Mouse (Mus musculus) embryonic facial prominence, embryonic 15.5 days (tissue): Measurements from ENCODE around the gene Tsga10. TPM values are rescaled to one million over a fixed set of nuclear protein-coding genes. Genes with fewer than 3 reads are reported as not detected.
A peak's percentile ranks its signal among the peaks of the same experiment; 100 is the strongest.
"Not testable (repeated sequence)": the region's sequence is repeated elsewhere in the genome, so short reads cannot be mapped to it uniquely, and the experiment has no call there.

Experiments
- ATAC-seq: fragments of 200-750 bp; cut with Nextera tagmentation; 2 replicates; pipeline ENCODE4 v1.8.0; 2017; ENCODE audit warnings: low read depth, moderate TSS enrichment; ENCODE audit not compliant: insufficient number of reproducible peaks, low FRiP score, low TSS enrichment
- H3K27ac ChIP-seq: fragments of 300-500 bp; sonication (generic); replicated peaks from 2 replicates; pipeline ENCODE4 v1.5.1; 2015; ENCODE audit warnings: mild to moderate bottlenecking, inconsistent platforms
- H3K27me3 ChIP-seq: fragments of 300-500 bp; sonication (generic); 2 replicates; pipeline ENCODE4 v1.6.1; 2015; ENCODE audit warnings: inconsistent platforms
- H3K36me3 ChIP-seq: fragments of 300-500 bp; sonication (generic); 2 replicates; pipeline ENCODE4 v1.6.1; 2015; ENCODE audit warnings: mild to moderate bottlenecking, inconsistent platforms
- H3K4me1 ChIP-seq: fragments of 300-500 bp; sonication (generic); 2 replicates; pipeline ENCODE4 v1.6.1; 2015; ENCODE audit warnings: inconsistent platforms
- H3K4me2 ChIP-seq: fragments of 300-500 bp; sonication (generic); replicated peaks from 2 replicates; pipeline ENCODE4 v1.6.1; 2015; ENCODE audit warnings: mild to moderate bottlenecking, inconsistent platforms
- H3K4me3 ChIP-seq: fragments of 300-500 bp; sonication (generic); replicated peaks from 2 replicates; pipeline ENCODE4 v1.5.1; 2015; ENCODE audit warnings: mild to moderate bottlenecking, inconsistent platforms
- H3K9ac ChIP-seq: fragments of 300-500 bp; sonication (generic); 2 replicates; pipeline ENCODE4 v1.6.1; 2015; ENCODE audit warnings: inconsistent platforms
- H3K9me3 ChIP-seq: fragments of 300-500 bp; sonication (generic); replicated peaks from 2 replicates; pipeline ENCODE4 v1.6.1; 2016; ENCODE audit warnings: inconsistent platforms
- WGBS: fragments of 180-500 bp; shearing (Covaris S2); methylation state at CpG from one replicate; pipeline ENCODE4 v1.1.7; 2015; 5-methylcytosine and 5-hydroxymethylcytosine counted together
- polyA plus RNA-seq: library from polyadenylated mRNA; unstranded; fragments of >200 nt; fragmentation: Nextera tagmentation; extraction: Ambion mirVana; gene quantifications from 2 replicates; pipeline ENCODE4 v1.2.1, GENCODE M21; 2015

Tsga10 gene
- polyA plus RNA-seq, 1 experiment from 2014 or later = 8.9 TPM

- no peak overlapping the region for H3K27ac ChIP-seq
- H3K4me3 ChIP-seq = peak overlapping the region; percentile 62; the same call in 1 of the 2 replicates
- no peak overlapping the region for H3K9ac ChIP-seq
- H3K27me3 ChIP-seq = 0 out of 2 replicates have a peak, but pooled peaks cover 13% of the 10 kb centered on the region
- 47% methylated on average over 7 of the region's 7 CpGs for WGBS
- peaks cover 9% of the 10 kb centered on the region; the same call in 1 of the 2 replicates for H3K4me1 ChIP-seq
- ATAC-seq = no peak
- peak overlapping the region; percentile 99; the same call in 1 of the 2 replicates for H3K4me2 ChIP-seq
- H3K36me3 ChIP-seq = no peaks in the 10 kb centered on the region
- no peaks in the 10 kb centered on the region for H3K9me3 ChIP-seq
These were observed 147.7 kb downstream of the Tsga10 start for GRCm38 (mm10) chr1:37718516-37718915.

GRCm38 (mm10) chr1:37717415-37718195, 148.6 kb downstream of the Tsga10 start:
- no peak overlapping the region for H3K4me3 ChIP-seq
- H3K27ac ChIP-seq = no peak overlapping the region
- no peak overlapping the region for H3K9ac ChIP-seq
- 66% methylated on average over 14 of the region's 14 CpGs for WGBS
- H3K36me3 ChIP-seq = no peaks in the 10 kb centered on the region
- H3K4me1 ChIP-seq = peaks cover 9% of the 10 kb centered on the region; the same call in 1 of the 2 replicates
- ATAC-seq = no peak
- 0 out of 2 replicates have a peak, but pooled peaks cover 13% of the 10 kb centered on the region for H3K27me3 ChIP-seq
- no peaks in the 10 kb centered on the region for H3K9me3 ChIP-seq
- H3K4me2 ChIP-seq = no peak overlapping the region

GRCm38 (mm10) chr1:37712357-37712737, 153.9 kb downstream of the Tsga10 start:
- H3K4me2 ChIP-seq, ATAC-seq, H3K36me3 ChIP-seq, H3K9me3 ChIP-seq, H3K27me3 ChIP-seq, H3K4me1 ChIP-seq, H3K27ac ChIP-seq, H3K9ac ChIP-seq, H3K4me3 ChIP-seq: not testable (repeated sequence)
- WGBS = 74% methylated on average over 4 of the region's 4 CpGs

DNA sequence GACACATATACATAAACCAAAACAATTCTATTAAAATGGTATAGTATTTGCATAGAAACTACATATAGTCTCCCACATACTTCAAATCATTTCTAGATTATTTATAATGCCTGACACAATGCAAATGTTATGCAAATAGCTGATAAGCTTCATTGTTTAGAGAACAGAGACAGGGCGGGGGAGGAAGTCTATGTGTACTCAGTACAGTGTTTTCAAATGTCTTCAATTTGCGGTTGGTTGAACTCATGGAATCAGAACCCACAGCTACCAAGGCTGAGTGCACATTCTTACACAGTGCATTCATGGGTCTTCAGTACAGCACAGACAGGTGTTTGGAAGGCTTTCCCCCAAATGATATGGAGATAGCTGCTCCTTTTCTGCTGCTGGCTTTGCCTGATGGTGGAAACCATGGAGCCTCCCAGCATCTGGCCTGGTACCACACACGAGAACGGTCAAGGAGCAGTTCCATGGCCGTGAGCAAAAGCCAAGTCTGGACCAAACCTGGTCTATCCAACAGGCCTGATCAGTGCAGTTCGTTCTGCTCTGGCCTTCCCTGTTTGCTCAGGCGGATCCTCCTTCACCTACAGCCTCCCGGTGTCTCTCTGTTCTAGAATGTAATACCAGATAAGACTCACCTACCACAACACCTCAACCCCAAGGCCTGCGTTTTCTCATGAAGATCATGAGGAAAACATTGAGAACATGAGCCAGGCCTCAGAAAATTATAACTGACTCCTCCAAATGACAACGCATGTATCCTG, 154.5 kb downstream of the Tsga10 start:
- Histone ChIP-seq H3K9ac (no peak overlapping the region), H3K4me1 (no peaks in the 10 kb centered on the region), H3K4me3 (no peak overlapping the region), H3K36me3 (no peaks in the 10 kb centered on the region), H3K4me2 (no peak overlapping the region), H3K27ac (no peak overlapping the region), H3K27me3 (no peaks in the 10 kb centered on the region), H3K9me3 (no peaks in the 10 kb centered on the region)
- ATAC-seq = no peak
- 88% methylated on average over 10 of the region's 10 CpGs for WGBS

GRCm38 (mm10) chr1:37711082-37711481, 155.1 kb downstream of the Tsga10 start:
- ATAC-seq = no peak
- WGBS = 86% methylated on average over 5 of the region's 5 CpGs
- H3K4me3 ChIP-seq = no peak overlapping the region
- no peaks in the 10 kb centered on the region for H3K36me3 ChIP-seq
- H3K9me3 ChIP-seq = no peaks in the 10 kb centered on the region
- H3K9ac ChIP-seq = no peak overlapping the region
- H3K27ac ChIP-seq = no peak overlapping the region
- no peak overlapping the region for H3K4me2 ChIP-seq
- H3K4me1 ChIP-seq = no peaks in the 10 kb centered on the region
- no peaks in the 10 kb centered on the region for H3K27me3 ChIP-seq

DNA sequence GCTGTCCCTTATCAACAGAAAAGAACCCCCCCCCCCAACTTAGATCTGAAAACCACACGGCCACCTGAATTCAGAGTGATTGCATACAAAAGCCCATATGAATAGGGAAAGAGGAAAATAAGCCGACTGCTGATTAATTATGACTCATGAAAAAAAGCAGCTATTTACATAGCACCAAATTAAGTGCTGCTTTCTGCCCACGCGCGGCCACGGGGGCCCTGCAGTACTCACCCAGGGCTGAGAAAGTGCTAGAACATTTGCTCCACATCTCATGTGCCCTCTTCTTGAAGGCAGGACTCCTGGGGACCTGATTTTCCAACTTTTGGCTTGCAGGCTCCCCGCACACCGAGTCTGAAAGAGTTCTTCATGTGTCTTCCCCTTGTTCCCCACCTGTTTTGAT, 156.5 kb downstream of the Tsga10 start:
- H3K4me2 ChIP-seq = no peak overlapping the region
- WGBS = 78% methylated on average over 8 of the region's 8 CpGs
- H3K27me3 ChIP-seq = no peaks in the 10 kb centered on the region
- no peaks in the 10 kb centered on the region for H3K36me3 ChIP-seq
- no peak overlapping the region for H3K9ac ChIP-seq
- no peak overlapping the region for H3K27ac ChIP-seq
- H3K9me3 ChIP-seq = no peaks in the 10 kb centered on the region
- ATAC-seq = no peak
- no peaks in the 10 kb centered on the region for H3K4me1 ChIP-seq
- no peak overlapping the region for H3K4me3 ChIP-seq

GRCm38 (mm10) chr1:37708270-37708955, 157.8 kb downstream of the Tsga10 start:
- H3K4me3 ChIP-seq = no peak overlapping the region
- no peaks in the 10 kb centered on the region for H3K4me1 ChIP-seq
- no peaks in the 10 kb centered on the region for H3K27me3 ChIP-seq
- ATAC-seq = no peak
- no peak overlapping the region for H3K4me2 ChIP-seq
- no peaks in the 10 kb centered on the region for H3K9me3 ChIP-seq
- no peak overlapping the region for H3K9ac ChIP-seq
- no peaks in the 10 kb centered on the region for H3K36me3 ChIP-seq
- 91% methylated on average over 6 of the region's 6 CpGs for WGBS
- H3K27ac ChIP-seq = no peak overlapping the region

Other genes starting within 250 kb of the Tsga10 start
- 7.9 and 11.5 TPM in 2 replicates for gene 2010300C02Rik, start 146.3 kb downstream of the Tsga10 start, polyA plus RNA-seq
- gene Lipt1, start 5.3 kb upstream of the Tsga10 start, polyA plus RNA-seq = 6.6 and 9.3 TPM in 2 replicates
- gene Mitd1, start 24.0 kb upstream of the Tsga10 start, polyA plus RNA-seq = 23.5 and 23.8 TPM in 2 replicates
- 237 and 239 TPM in 2 replicates for gene Mrpl30, start 24.0 kb upstream of the Tsga10 start, polyA plus RNA-seq
- gene Lyg2, start 50.1 kb upstream of the Tsga10 start, polyA plus RNA-seq = 1.7 and 1.8 TPM in 2 replicates
- gene Lyg1, start 91.3 kb upstream of the Tsga10 start, polyA plus RNA-seq = 0.43 TPM in 1 of 2 replicates, not detected in the other
- 127 and 148 TPM in 2 replicates for gene Txndc9, start 131.5 kb upstream of the Tsga10 start, polyA plus RNA-seq
- gene Eif5b, start 131.6 kb upstream of the Tsga10 start, polyA plus RNA-seq = 25.9 and 29.5 TPM in 2 replicates